Mouse (Mus musculus) ES-E14 (cell line): ENCODE measurements at regions not wholly inside any gene's neighbourhood (a gene's known extent, or its start where the extent isn't known, plus 50 kb on each side); places are given as distances from the start of the nearest gene placed in this dataset.

Source experiments
- CHD2 ChIP-seq: IDR thresholded peaks from 2 replicates; pipeline ENCODE4 v1.6.1; 2014; ENCODE audit warnings: mild to moderate bottlenecking, low read depth, low read length, inconsistent platforms
- HCFC1 ChIP-seq: IDR thresholded peaks from 2 replicates; pipeline ENCODE4 v1.6.1; 2012; ENCODE audit warnings: low read length, inconsistent platforms, borderline replicate concordance; ENCODE audit not compliant: insufficient read depth
- MAFK ChIP-seq: IDR thresholded peaks from 2 replicates; pipeline ENCODE4 v1.6.1; 2014; ENCODE audit warnings: mild to moderate bottlenecking, low read depth, low read length, inconsistent platforms; ENCODE audit not compliant: insufficient read depth
- ZNF384 ChIP-seq: IDR thresholded peaks from 2 replicates; pipeline ENCODE4 v1.6.1; 2012; ENCODE audit warnings: low read depth, low read length, inconsistent platforms

DNA sequence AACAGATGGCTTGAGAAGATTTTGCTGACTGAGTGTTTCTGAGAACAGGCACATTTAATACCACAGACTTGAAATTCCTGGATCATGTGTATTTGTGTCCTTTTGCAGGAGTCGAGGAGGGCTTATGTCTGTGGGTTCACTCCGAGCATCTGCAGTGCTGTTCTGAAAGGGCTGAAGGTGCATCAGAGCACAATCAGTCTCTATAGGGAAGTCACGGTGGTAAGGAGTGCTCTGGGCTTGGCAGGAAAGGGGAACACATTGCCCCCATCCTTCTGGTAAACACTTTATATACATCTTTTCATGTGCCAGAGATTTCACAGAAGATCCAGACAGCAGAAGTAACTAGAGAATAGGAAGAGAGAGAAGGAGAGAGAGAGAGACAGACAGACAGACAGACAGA lies 545.1 kb downstream of the Tmem38b start:
- TF ChIP-seq CHD2 (no peak), HCFC1 (no peak), MAFK (0 out of 2 replicates have a peak, but pooled peaks have one; percentile 16), ZNF384 (no peak)
